Mouse (Mus musculus) kidney, adult 18-20 months (tissue): ENCODE results near the gene Ttc7b.

Experiments
- DNase-seq: peaks from one replicate; pipeline ENCODE4 v3.0.0; 2021

The Ttc7b gene

GRCm38 (mm10) chr12:100407371-100407770 is 113.3 kb downstream of the Ttc7b start:
- no peak for DNase-seq

DNA sequence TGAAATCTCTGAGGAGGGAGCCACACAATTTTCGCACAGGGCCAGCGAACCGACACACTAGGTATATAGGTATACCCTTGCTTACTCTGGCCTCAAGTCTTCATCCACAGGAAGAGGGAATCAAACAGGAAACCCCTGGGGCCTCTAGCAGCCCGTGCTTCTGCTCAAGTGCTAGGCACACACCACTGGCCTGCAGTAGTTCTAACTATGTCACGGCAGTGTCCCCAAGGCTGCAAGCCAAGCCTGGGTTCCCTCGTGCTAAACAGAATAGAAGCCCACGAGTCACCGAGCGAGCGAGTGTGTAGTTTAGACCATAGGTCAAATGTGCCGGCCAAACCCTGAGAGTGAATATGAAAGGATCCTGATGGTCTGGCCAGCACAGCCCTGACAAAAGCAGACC is 114.5 kb downstream of the Ttc7b start:
- no peak for DNase-seq

GRCm38 (mm10) chr12:100405512-100406030 is 115.1 kb downstream of the Ttc7b start:
- no peak for DNase-seq

GRCm38 (mm10) chr12:100404430-100404829 is 116.2 kb downstream of the Ttc7b start:
- DNase-seq = no peak

GRCm38 (mm10) chr12:100403005-100403324 is 117.7 kb downstream of the Ttc7b start:
- no peak for DNase-seq

GRCm38 (mm10) chr12:100402296-100403004 is 118.2 kb downstream of the Ttc7b start:
- no peak for DNase-seq

GRCm38 (mm10) chr12:100400119-100400518 is 120.5 kb downstream of the Ttc7b start:
- DNase-seq = no peak

GRCm38 (mm10) chr12:100399126-100399727 is 121.4 kb downstream of the Ttc7b start:
- no peak for DNase-seq

DNA sequence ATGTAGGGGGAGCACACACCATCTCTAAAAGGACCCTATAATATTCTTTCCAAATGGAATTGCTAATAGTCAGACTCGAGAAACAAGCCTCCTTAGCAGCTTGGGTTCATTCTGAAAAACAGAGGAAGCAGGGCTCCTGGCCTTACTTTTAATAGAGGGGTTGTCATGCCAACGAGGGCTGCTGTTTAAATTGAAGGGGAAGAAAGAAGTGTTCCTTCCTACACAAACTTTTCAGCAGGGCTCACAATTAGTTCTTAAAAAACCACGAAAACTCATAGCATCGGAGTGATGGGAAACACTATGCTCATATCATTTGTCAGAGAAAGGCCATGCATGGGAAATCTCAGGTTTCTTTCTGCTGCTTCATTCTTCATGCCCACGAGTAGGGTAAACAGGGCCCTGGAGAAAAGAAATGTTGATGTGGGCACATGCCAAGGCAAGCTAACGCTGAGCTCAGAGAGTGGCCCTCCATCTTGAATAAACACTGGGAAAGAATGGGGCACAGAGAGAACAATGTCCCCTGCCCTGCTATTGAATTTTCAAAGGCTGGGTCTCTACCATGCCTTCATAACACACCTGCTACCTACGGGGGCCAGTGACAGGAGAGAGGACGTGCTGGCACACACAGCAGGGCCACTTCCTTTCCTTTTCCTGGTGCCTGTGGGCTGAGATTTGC is 122.2 kb downstream of the Ttc7b start:
- no peak for DNase-seq

DNA sequence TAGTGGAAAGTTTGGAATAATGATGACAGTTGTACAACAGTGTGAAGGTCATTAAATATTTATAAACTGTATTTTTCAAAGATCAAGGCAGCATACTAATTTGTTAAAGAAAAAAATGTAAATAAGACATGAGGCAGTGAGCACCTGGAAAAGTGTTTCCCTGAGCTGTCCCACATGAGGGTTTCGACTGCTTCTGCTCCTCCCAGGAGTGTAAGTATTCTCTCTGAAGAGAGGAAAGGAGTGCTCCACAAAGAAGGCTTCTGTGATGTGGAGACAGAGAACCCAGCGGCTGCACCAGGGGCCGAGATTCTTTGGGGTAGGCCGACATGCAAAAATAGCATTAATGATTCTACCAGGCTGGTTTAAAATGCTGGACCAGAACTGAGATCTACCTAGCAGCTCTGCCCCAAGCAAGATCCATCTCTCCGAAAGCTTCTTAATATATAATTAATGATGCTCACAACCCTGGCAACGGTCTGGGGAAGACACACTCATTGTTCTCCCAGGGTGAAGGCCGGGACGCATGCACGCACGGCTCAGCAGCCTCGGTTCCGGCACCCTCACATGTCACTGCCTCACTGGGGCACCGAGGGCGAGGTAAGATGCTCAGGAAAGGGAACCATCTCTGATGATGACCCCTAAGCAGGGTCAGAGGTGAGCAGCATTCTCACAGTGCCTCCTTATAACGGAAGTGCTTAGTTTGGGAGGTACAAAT is 123.0 kb downstream of the Ttc7b start:
- no peak for DNase-seq

- DNase-seq = no peak
Observed at GRCm38 (mm10) chr12:100396806-100397205, 123.8 kb downstream of the Ttc7b start.

- DNase-seq = no peak
Observed at GRCm38 (mm10) chr12:100393532-100393931, 127.1 kb downstream of the Ttc7b start.

DNA sequence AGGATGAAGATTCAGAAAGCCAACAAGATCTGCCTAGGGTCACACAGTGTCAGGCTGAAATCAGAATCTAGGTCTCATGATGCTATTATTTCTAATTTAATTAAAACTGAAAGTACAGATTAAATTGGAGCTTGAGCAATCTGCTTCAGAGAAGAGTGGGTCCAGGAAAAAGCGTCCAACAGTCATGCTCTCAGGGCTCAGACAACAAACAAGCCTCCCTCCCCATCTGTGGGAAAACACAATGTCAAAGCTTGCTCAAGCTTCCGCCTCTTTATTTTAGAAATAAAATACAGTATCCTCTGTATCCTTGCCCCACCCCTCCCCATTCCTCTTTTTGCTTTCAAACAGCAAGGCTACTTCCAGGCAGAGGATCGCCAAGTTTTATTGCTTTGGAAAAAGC is 127.5 kb downstream of the Ttc7b start:
- DNase-seq = no peak

DNA sequence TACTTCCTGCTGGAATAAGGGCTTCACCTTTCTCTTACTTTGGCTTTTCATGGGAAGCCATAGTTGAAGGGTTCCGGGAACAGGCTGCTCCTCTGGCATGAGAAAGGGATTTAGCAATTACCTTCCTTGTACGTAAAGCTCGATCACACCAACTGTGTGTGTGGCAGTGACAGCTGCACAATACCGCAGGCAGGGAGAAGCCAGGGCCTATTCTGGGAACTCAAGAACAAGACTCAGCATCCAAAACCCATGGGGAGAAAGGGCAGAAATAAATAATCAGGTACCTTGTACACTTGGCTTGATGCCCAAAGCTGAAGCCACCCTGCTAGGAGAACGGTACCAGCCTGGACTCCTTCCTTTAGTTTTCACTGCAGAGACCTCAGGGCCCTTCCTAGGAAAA is 128.2 kb downstream of the Ttc7b start:
- DNase-seq = no peak

GRCm38 (mm10) chr12:100391890-100392289 is 128.7 kb downstream of the Ttc7b start:
- no peak for DNase-seq

- no peak for DNase-seq
Observed at GRCm38 (mm10) chr12:100389878-100390710, 130.5 kb downstream of the Ttc7b start.

- no peak for DNase-seq
Observed at GRCm38 (mm10) chr12:100386259-100386658, 134.4 kb downstream of the Ttc7b start.

GRCm38 (mm10) chr12:100382526-100382925 is 138.1 kb downstream of the Ttc7b start:
- no peak for DNase-seq

DNA sequence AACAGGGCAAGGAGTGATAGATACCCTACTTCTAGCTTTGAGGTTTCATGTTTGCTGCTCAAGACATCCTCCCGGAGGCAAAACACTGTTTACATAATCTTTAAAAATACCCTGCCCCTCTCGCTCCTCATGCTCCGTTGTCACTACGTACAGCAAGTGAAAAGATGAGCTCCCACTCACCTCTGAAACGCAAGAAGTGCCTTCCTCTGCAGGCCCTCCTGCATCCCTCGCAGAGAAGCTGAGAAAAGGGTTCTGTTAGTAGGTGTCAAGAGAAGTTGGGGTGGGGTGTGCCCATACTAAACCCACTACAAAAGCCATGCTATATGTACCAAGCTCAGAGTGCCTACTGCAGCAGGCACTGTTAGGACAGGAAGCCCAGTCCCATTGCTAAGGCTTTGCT is 138.7 kb downstream of the Ttc7b start:
- no peak for DNase-seq

- no peak for DNase-seq
Observed at GRCm38 (mm10) chr12:100380697-100381291, 139.8 kb downstream of the Ttc7b start.

DNA sequence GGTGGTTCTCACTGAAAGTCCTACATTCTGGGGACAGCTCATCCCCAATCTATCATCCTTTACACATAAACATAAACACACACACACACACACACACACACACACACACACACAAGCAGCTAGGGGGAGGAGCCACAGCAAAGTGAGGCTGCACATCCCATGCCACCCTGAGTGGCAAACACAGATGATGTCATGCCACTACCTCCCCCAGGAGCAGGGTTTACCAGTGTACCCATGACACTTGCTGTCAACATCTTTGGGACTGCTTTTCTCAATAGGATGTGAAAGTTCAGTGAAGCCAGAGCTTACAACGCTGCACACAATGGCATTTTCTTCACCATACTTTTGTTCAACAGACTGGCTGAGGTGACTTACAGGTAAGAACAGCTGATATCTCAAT is 140.8 kb downstream of the Ttc7b start:
- no peak for DNase-seq

DNA sequence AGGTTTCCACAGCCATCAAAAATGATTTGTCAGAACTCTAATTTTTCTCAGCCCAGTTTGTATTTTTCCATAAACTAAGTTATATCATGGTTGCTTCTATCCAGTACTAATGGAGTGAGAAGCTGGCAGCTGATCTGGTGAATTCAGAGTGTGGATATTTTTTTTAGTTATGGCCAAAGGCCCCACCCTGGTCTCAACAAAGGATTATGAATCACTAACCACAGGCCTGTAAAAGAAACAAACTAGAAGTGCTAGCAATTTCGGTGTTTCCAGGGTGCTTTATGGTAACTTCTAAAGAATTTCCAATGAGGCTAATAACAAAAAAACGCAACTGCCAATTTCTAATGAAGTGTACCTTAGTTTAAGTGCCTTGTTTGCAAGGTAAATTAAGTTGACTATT is 142.4 kb downstream of the Ttc7b start:
- no peak for DNase-seq
